Mouse (Mus musculus) splenic B cell, adult 2 months (primary cell): ENCODE results near the gene Sema5b.

Experiments used
- DNase-seq: peaks from one replicate; pipeline ENCODE4 v3.0.0-alpha.2; 2011; ENCODE audit warnings: low read depth, low spot score
- H3K27me3 ChIP-seq: 2 replicates; pipeline ENCODE4 v1.6.1; 2012; ENCODE audit warnings: mild to moderate bottlenecking, low read length, moderate library complexity, mixed read lengths; ENCODE audit not compliant: control insufficient read depth, poor library complexity, insufficient read depth, severe bottlenecking
- H3K36me3 ChIP-seq: 2 replicates; pipeline ENCODE4 v1.6.1; 2012; ENCODE audit warnings: mild to moderate bottlenecking, low read length, moderate library complexity, mixed read lengths; ENCODE audit not compliant: control insufficient read depth, poor library complexity, insufficient read depth, severe bottlenecking

The Sema5b gene

GRCm38 (mm10) chr16:35677511-35678113 is 136.7 kb downstream of the Sema5b start:
- no peak for DNase-seq

GRCm38 (mm10) chr16:35678476-35678875 is 137.5 kb downstream of the Sema5b start:
- Histone ChIP-seq H3K36me3 (no peaks in the 10 kb centered on the region), H3K27me3 (no peaks in the 10 kb centered on the region)
- no peak for DNase-seq

More at GRCm38 (mm10) chr16:35677511-35678113, 136.7 kb downstream of the Sema5b start:
- H3K36me3 ChIP-seq: no peaks in the 10 kb centered on the region
- no peaks in the 10 kb centered on the region for H3K27me3 ChIP-seq

- Histone ChIP-seq H3K27me3 (no peaks in the 10 kb centered on the region), H3K36me3 (no peaks in the 10 kb centered on the region)
- DNase-seq: peak; percentile 13
These were observed 140.6 kb downstream of the Sema5b start for GRCm38 (mm10) chr16:35681327-35682108.

GRCm38 (mm10) chr16:35685027-35685426 is 144.1 kb downstream of the Sema5b start:
- no peaks in the 10 kb centered on the region for H3K36me3 ChIP-seq

GRCm38 (mm10) chr16:35686491-35686890 is 145.5 kb downstream of the Sema5b start:
- DNase-seq: no peak
- no peaks in the 10 kb centered on the region for H3K36me3 ChIP-seq

More at GRCm38 (mm10) chr16:35685027-35685426, 144.1 kb downstream of the Sema5b start:
- no peaks in the 10 kb centered on the region for H3K27me3 ChIP-seq
- DNase-seq: no peak

GRCm38 (mm10) chr16:35691606-35692005 is 150.7 kb downstream of the Sema5b start:
- H3K27me3 ChIP-seq: no peaks in the 10 kb centered on the region
- DNase-seq: no peak
- H3K36me3 ChIP-seq: no peaks in the 10 kb centered on the region

More at GRCm38 (mm10) chr16:35686491-35686890, 145.5 kb downstream of the Sema5b start:
- H3K27me3 ChIP-seq: no peaks in the 10 kb centered on the region

- H3K36me3 ChIP-seq: no peaks in the 10 kb centered on the region
- H3K27me3 ChIP-seq: no peaks in the 10 kb centered on the region
- DNase-seq: no peak
These were observed 153.4 kb downstream of the Sema5b start for GRCm38 (mm10) chr16:35694250-35694846.

- Histone ChIP-seq H3K36me3 (no peaks in the 10 kb centered on the region), H3K27me3 (no peaks in the 10 kb centered on the region)
- peak; percentile 73 for DNase-seq
These were observed 155.2 kb downstream of the Sema5b start for GRCm38 (mm10) chr16:35696103-35696502.

- H3K36me3 ChIP-seq: peaks cover 2% of the 10 kb centered on the region; the same call in 1 of the 2 replicates
- DNase-seq: no peak
- no peaks in the 10 kb centered on the region for H3K27me3 ChIP-seq
These were observed 160.9 kb downstream of the Sema5b start for GRCm38 (mm10) chr16:35701823-35702222.

- H3K27me3 ChIP-seq: no peaks in the 10 kb centered on the region
- DNase-seq: no peak
- peaks cover 2% of the 10 kb centered on the region; the same call in 1 of the 2 replicates for H3K36me3 ChIP-seq
These were observed 163.1 kb downstream of the Sema5b start for GRCm38 (mm10) chr16:35703763-35704679.

- Histone ChIP-seq H3K36me3 (peaks cover 2% of the 10 kb centered on the region; the same call in 1 of the 2 replicates), H3K27me3 (no peaks in the 10 kb centered on the region)
- DNase-seq: no peak
These were observed 163.9 kb downstream of the Sema5b start for GRCm38 (mm10) chr16:35704796-35705195.

GRCm38 (mm10) chr16:35707004-35707403 is 166.1 kb downstream of the Sema5b start:
- DNase-seq: no peak
- Histone ChIP-seq H3K27me3 (no peaks in the 10 kb centered on the region), H3K36me3 (peaks cover 2% of the 10 kb centered on the region; the same call in 1 of the 2 replicates)

GRCm38 (mm10) chr16:35711004-35711403 is 170.1 kb downstream of the Sema5b start:
- DNase-seq: no peak
- H3K36me3 ChIP-seq: no peaks in the 10 kb centered on the region
- no peaks in the 10 kb centered on the region for H3K27me3 ChIP-seq

- no peaks in the 10 kb centered on the region for H3K27me3 ChIP-seq
- no peaks in the 10 kb centered on the region for H3K36me3 ChIP-seq
These were observed 172.7 kb downstream of the Sema5b start for GRCm38 (mm10) chr16:35713606-35714005.

More at GRCm38 (mm10) chr16:35713606-35714005, 172.7 kb downstream of the Sema5b start:
- no peak for DNase-seq
